ENCODE assay signal across 8 mouse cellular contexts in genomic region chr7:96951281-96952051, GRCm38 (mm10). TPM values are rescaled to one million over a fixed set of nuclear protein-coding genes. Genes with fewer than 3 reads are reported as not detected.
DNase-seq lines count a peak whose midpoint lies in the region; ATAC-seq and TF ChIP-seq lines count a peak whose summit lies in the region.

Gene Nars2 (plus strand): TSS chr7:96951505.

- TF ChIP-seq EP300 in MEL (IDR thresholded peaks at IDR 0.05; ENCODE audit: low read depth in 1 of 2, low read length in 2 of 2): no peak

- no peak for TF ChIP-seq CTCF in MEL (IDR thresholded peaks at IDR 0.05 in 2 of 3, conservative IDR thresholded peaks at IDR 0.05 in 1 of 3; ENCODE audit: control insufficient read depth in 1 of 3, insufficient read depth in 1 of 3, low read depth in 2 of 3, low read length in 3 of 3, poor library complexity in 1 of 3, severe bottlenecking in 1 of 3)
- no peak for TF ChIP-seq CTCF in cerebellum, adult 2 months (IDR thresholded peaks at IDR 0.05; ENCODE audit: borderline replicate concordance, insufficient read depth, low read depth, low read length)
- peak; percentile 74 for TF ChIP-seq CTCF in forebrain, postnatal 0 days (IDR thresholded peaks at IDR 0.05; ENCODE audit: low read depth)

- peak; percentile 91 to 98 for TF ChIP-seq POLR2A in MEL (IDR thresholded peaks at IDR 0.05; ENCODE audit: control insufficient read depth in 1 of 2, insufficient read depth in 1 of 2, low read depth in 1 of 2, low read length in 2 of 2, poor library complexity in 1 of 2)
- TF ChIP-seq POLR2A in cerebellum, adult 2 months (IDR thresholded peaks at IDR 0.05; ENCODE audit: borderline replicate concordance, insufficient read depth, low read length): peak; percentile 99

- no peaks in the 10 kb centered on the region for H3K27me3 ChIP-seq in MEL (ENCODE audit: control insufficient read depth in 1 of 2, insufficient read depth in 2 of 2, low read length in 2 of 2)
- H3K27me3 ChIP-seq in cerebellum, adult 2 months (ENCODE audit: control insufficient read depth, insufficient read depth, low read length): no peaks in the 10 kb centered on the region
- H3K27me3 ChIP-seq in forebrain, postnatal 0 days (ENCODE audit: insufficient read depth, low read length): no peaks in the 10 kb centered on the region
- no peaks in the 10 kb centered on the region for H3K27me3 ChIP-seq in lung, embryonic 15.5 days

- no peaks in the 10 kb centered on the region for H3K9me3 ChIP-seq in MEL (replicated peaks; ENCODE audit: insufficient read depth, low read length)
- H3K9me3 ChIP-seq in forebrain, postnatal 0 days (ENCODE audit: low read length): no peaks in the 10 kb centered on the region
- no peaks in the 10 kb centered on the region for H3K9me3 ChIP-seq in lung, embryonic 15.5 days

- H3K4me3 ChIP-seq in MEL (ENCODE audit: control insufficient read depth in 1 of 2, insufficient read depth in 1 of 2, low read depth in 2 of 2, low read length in 2 of 2): peak within 1 kb of the TSS; percentile 79 to 91
- peak within 1 kb of the TSS; percentile 81 for H3K4me3 ChIP-seq in cerebellum, adult 2 months (replicated peaks; ENCODE audit: insufficient read depth, low read depth, low read length)
- peak within 1 kb of the TSS; percentile 83 for H3K4me3 ChIP-seq in forebrain, postnatal 0 days (ENCODE audit: low read depth, low read length)
- peak within 1 kb of the TSS; percentile 62 for H3K4me3 ChIP-seq in lung, embryonic 15.5 days

- peaks cover 5 to 12% of the 10 kb centered on the region in 2 experiments; a peak in 3 of 4 replicates for H3K36me3 ChIP-seq in MEL (ENCODE audit: control insufficient read depth in 1 of 2, insufficient read depth in 2 of 2, low read length in 2 of 2)
- no peaks in the 10 kb centered on the region for H3K36me3 ChIP-seq in forebrain, postnatal 0 days (ENCODE audit: insufficient read depth)
- H3K36me3 ChIP-seq in lung, embryonic 15.5 days: no peaks in the 10 kb centered on the region

- peaks cover 15% of the 10 kb centered on the region for H3K79me2 ChIP-seq in MEL (ENCODE audit: control insufficient read depth, insufficient read depth, low read length, poor library complexity)

- peak within 1 kb of the TSS; percentile 41 for H3K27ac ChIP-seq in MEL (ENCODE audit: control insufficient read depth, low read depth, low read length)
- H3K27ac ChIP-seq in cerebellum, adult 2 months (ENCODE audit: insufficient read depth, low read length): peak within 1 kb of the TSS; percentile 75
- H3K27ac ChIP-seq in forebrain, postnatal 0 days (ENCODE audit: low read depth, low read length): peak within 1 kb of the TSS; percentile 88
- peak within 1 kb of the TSS; percentile 80 for H3K27ac ChIP-seq in lung, embryonic 15.5 days

- peak; percentile 98 for DNase-seq in MEL (ENCODE audit: low read depth, low spot score)
- peak; percentile 92 to 94 for DNase-seq in cerebellum, adult 2 months
- DNase-seq in forebrain, postnatal 0 days: peak; percentile 98
- DNase-seq in heart, postnatal 4 days: peak; percentile 91
- peak; percentile 87 to 90 for DNase-seq in layer of hippocampus, adult 8-10 months (ENCODE audit: low spot score in 2 of 2)
- peak; percentile 87 for DNase-seq in ovary, adult 18-20 months (ENCODE audit: low spot score)
- DNase-seq in thymus, postnatal 0 days (ENCODE audit: low spot score): peak; percentile 96

- H3K4me1 ChIP-seq in MEL (ENCODE audit: control insufficient read depth in 1 of 2, insufficient read depth in 2 of 2, low read length in 2 of 2): peaks cover 5 to 8% of the 10 kb centered on the region in 2 experiments; a peak in 3 of 4 replicates
- no peaks in the 10 kb centered on the region for H3K4me1 ChIP-seq in cerebellum, adult 2 months (ENCODE audit: control insufficient read depth, insufficient read depth, low read length)
- peaks cover 10% of the 10 kb centered on the region for H3K4me1 ChIP-seq in forebrain, postnatal 0 days (ENCODE audit: insufficient read depth)
- H3K4me1 ChIP-seq in lung, embryonic 15.5 days: peaks cover 17% of the 10 kb centered on the region

- peak; percentile 100 for ATAC-seq in forebrain, postnatal 0 days
- ATAC-seq in lung, embryonic 15.5 days (ENCODE audit: borderline replicate concordance, extremely low read depth, low FRiP score, low TSS enrichment): peak; percentile 100

- peak within 1 kb of the TSS; percentile 87 for H3K4me2 ChIP-seq in forebrain, postnatal 0 days (ENCODE audit: low read depth)
- peak within 1 kb of the TSS; percentile 80 for H3K4me2 ChIP-seq in lung, embryonic 15.5 days

- H3K9ac ChIP-seq in MEL (ENCODE audit: control insufficient read depth, low read depth, low read length, poor library complexity, severe bottlenecking): peak within 1 kb of the TSS; percentile 90
- H3K9ac ChIP-seq in forebrain, postnatal 0 days: peak within 1 kb of the TSS; percentile 76
- H3K9ac ChIP-seq in lung, embryonic 15.5 days: peak within 1 kb of the TSS; percentile 69

- WGBS in cerebellum, adult 2 months: under 1% methylated on average over 62 of the region's 62 CpGs
- under 1% methylated on average over 62 of the region's 62 CpGs for WGBS in forebrain, postnatal 0 days
- WGBS in lung, embryonic 15.5 days: under 1% methylated on average over 62 of the region's 62 CpGs

- no peak for TF ChIP-seq RAD21 in MEL (IDR thresholded peaks at IDR 0.05; ENCODE audit: low read depth, low read length)

TF ChIP-seq in MEL, 35 proteins besides CTCF, POLR2A, EP300 and RAD21:
- TF ChIP-seq KAT2A (conservative IDR thresholded peaks at IDR 0.05; ENCODE audit: low read depth, low read length): no peak
- no peak for TF ChIP-seq SMC3 (IDR thresholded peaks at IDR 0.05; ENCODE audit: low read depth, low read length)
- TF ChIP-seq ETS1 (IDR thresholded peaks at IDR 0.05; ENCODE audit: low read depth, low read length): peak; percentile 47; the same call in 1 of the 2 replicates
- TF ChIP-seq NRF1 (IDR thresholded peaks at IDR 0.05; ENCODE audit: insufficient read depth, low read depth, low read length, poor library complexity, severe bottlenecking): peak; percentile 71
- peak; percentile 95 for TF ChIP-seq ZMIZ1 (IDR thresholded peaks at IDR 0.05; ENCODE audit: low read depth, low read length)
- no peak for TF ChIP-seq CHD2 (IDR thresholded peaks at IDR 0.05; ENCODE audit: low read length)
- TF ChIP-seq TCF12 (IDR thresholded peaks at IDR 0.05; ENCODE audit: low read depth, low read length): peak; percentile 66
- TF ChIP-seq MYC (IDR thresholded peaks at IDR 0.05; ENCODE audit: low read depth, low read length): peak; percentile 94
- TF ChIP-seq GABPA (IDR thresholded peaks at IDR 0.05; ENCODE audit: low read depth, low read length): no peak
- TF ChIP-seq SIN3A (IDR thresholded peaks at IDR 0.05; ENCODE audit: low read length): peak; percentile 89
- TF ChIP-seq MAX (IDR thresholded peaks at IDR 0.05; ENCODE audit: low read length): peak; percentile 86
- peak; percentile 86 for TF ChIP-seq TBP (IDR thresholded peaks at IDR 0.05; ENCODE audit: low read depth, low read length)
- TF ChIP-seq MEF2A (IDR thresholded peaks at IDR 0.05; ENCODE audit: extremely low read depth, insufficient replicate concordance, low read depth, low read length, poor library complexity, severe bottlenecking): no peak
- no peak for TF ChIP-seq UBTF (IDR thresholded peaks at IDR 0.05; ENCODE audit: borderline replicate concordance, insufficient read depth, low read depth, low read length)
- TF ChIP-seq MAZ (IDR thresholded peaks at IDR 0.05; ENCODE audit: low read depth, low read length): no peak
- TF ChIP-seq TAL1 (IDR thresholded peaks at IDR 0.05; ENCODE audit: low read length): no peak
- TF ChIP-seq POLR2AphosphoS2 (IDR thresholded peaks at IDR 0.05; ENCODE audit: low read length): peak; percentile 98
- peak; percentile 64; the same call in 1 of the 2 replicates for TF ChIP-seq ELF1 (IDR thresholded peaks at IDR 0.05; ENCODE audit: low read depth, low read length)
- TF ChIP-seq BHLHE40 (IDR thresholded peaks at IDR 0.05; ENCODE audit: borderline replicate concordance, low read depth, low read length): no peak
- peak; percentile 99 for TF ChIP-seq NELFE (IDR thresholded peaks at IDR 0.05; ENCODE audit: low read depth, low read length)
- peak; percentile 76 for TF ChIP-seq HCFC1 (IDR thresholded peaks at IDR 0.05; ENCODE audit: low read depth, low read length)
- TF ChIP-seq GATA1 (IDR thresholded peaks at IDR 0.05; ENCODE audit: low read depth, low read length): no peak
- TF ChIP-seq JUND (IDR thresholded peaks at IDR 0.05; ENCODE audit: low read depth, low read length): no peak
- TF ChIP-seq USF1 (IDR thresholded peaks at IDR 0.05; ENCODE audit: low read depth, low read length): 0 out of 2 replicates have a peak, but pooled peaks have one; percentile 13
- peak; percentile 92 for TF ChIP-seq MXI1 (IDR thresholded peaks at IDR 0.05; ENCODE audit: low read depth, low read length)
- no peak for TF ChIP-seq ZC3H11A (IDR thresholded peaks at IDR 0.05; ENCODE audit: low read depth, low read length)

RNA-seq across cellular contexts. Expression of gene Nars2, which starts in this region (rescaled TPM):
- total RNA-seq in MEL (2012; rRNA removed): 12.7 and 14.7 TPM in 2 replicates
- polyA plus RNA-seq in MEL (2012; ENCODE audit: insufficient read depth in 1 of 2, insufficient read length in 2 of 2, low read depth in 1 of 2, low replicate concordance in 2 of 2, missing spikeins in 1 of 2): 10 to 100 TPM in 1 of 2 experiments, not detected in 1; 22.9 TPM
- 8.4 and 9.0 TPM in 2 replicates for polyA plus RNA-seq in cerebellum, adult 2 months (2012; rRNA removed)
- total RNA-seq in forebrain, postnatal 0 days (2014; rRNA removed): 15.7 and 17.2 TPM in 2 replicates
- polyA plus RNA-seq in forebrain, postnatal 0 days (2015; fragmentation: Nextera tagmentation; extraction: Ambion mirVana): 14.8 and 18.2 TPM in 2 replicates
- 10 to 100 TPM; 15.3 to 16.5 TPM for total RNA-seq in heart, postnatal 4 days (2021)
- total RNA-seq in layer of hippocampus, adult 8-10 months (2022): 10 to 100 TPM; 19.2 to 20.1 (median 19.7) TPM
- polyA plus RNA-seq in lung, embryonic 15.5 days (2015; fragmentation: Nextera tagmentation; extraction: Ambion mirVana): 20.0 and 20.8 TPM in 2 replicates
- polyA plus RNA-seq in thymus, postnatal 0 days (2015; fragmentation: Nextera tagmentation; extraction: Ambion mirVana): 17.4 and 17.7 TPM in 2 replicates

Comparison
In these comparisons a context has a peak if more than half of its experiments do, and no peak if none do; other contexts are left out.
1. Peak in every context shown above with its lines: DNase-seq, ATAC-seq, H3K4me3 ChIP-seq and H3K27ac ChIP-seq.